Mouse (Mus musculus): ENCODE measurements at regions not wholly inside any gene's neighbourhood (a gene's known extent, or its start where the extent isn't known, plus 50 kb on each side); places are given as distances from the start of the nearest gene placed in this dataset.

- no peak for TF ChIP-seq CTCF (IDR thresholded peaks at IDR 0.05; ENCODE audit: extremely low read depth, insufficient read length, insufficient replicate concordance, low read depth, low read length)
- TF ChIP-seq POLR2A (IDR thresholded peaks at IDR 0.05; ENCODE audit: low read depth, low read length) = no peak
Observed at GRCm38 (mm10) chr13:44022106-44022505, 237.5 kb downstream of the Cd83 start.

Measured in small intestine, adult 2 months (tissue).